Mouse (Mus musculus) liver, adult 2 months (tissue): ENCODE measurements around the gene Coq5.

Experiments used
- CTCF ChIP-seq: fragments of 200-500 bp; IDR thresholded peaks from 2 replicates; pipeline ENCODE4 v1.5.1; 2011; ENCODE audit warnings: low read depth, low read length, control low read depth
- POLR2A ChIP-seq: fragments of 200-500 bp; IDR thresholded peaks from 2 replicates; pipeline ENCODE4 v1.6.1; 2011; ENCODE audit warnings: low read length, control low read depth; ENCODE audit not compliant: insufficient read depth; ENCODE audit errors: extremely low read depth

- TF ChIP-seq POLR2A, result no peak
- TF ChIP-seq CTCF, result no peak
These were observed 47.0 kb upstream of the Coq5 start for GRCm38 (mm10) chr5:115232516-115232915.
